Mouse (Mus musculus) limb, embryonic 12.5 days (tissue): ENCODE measurements around the gene Hoxb1. TPM values are rescaled to one million over a fixed set of nuclear protein-coding genes. Genes with fewer than 3 reads are reported as not detected.
A peak's percentile ranks its signal among the peaks of the same experiment; 100 is the strongest.

ENCODE experiments used
- ATAC-seq: fragments of 200-750 bp; cut with Nextera tagmentation; 2 replicates; pipeline ENCODE4 v1.8.0; 2017; ENCODE audit warnings: low read depth, moderate TSS enrichment; ENCODE audit not compliant: insufficient number of reproducible peaks, insufficient read depth, low FRiP score, low TSS enrichment
- H3K27ac ChIP-seq: fragments of 300-500 bp; sonication (generic); 2 replicates; pipeline ENCODE4 v1.5.1; 2016; ENCODE audit warnings: mild to moderate bottlenecking, moderate library complexity
- H3K27me3 ChIP-seq: fragments of 300-500 bp; sonication (generic); 2 replicates; pipeline ENCODE4 v1.6.1; 2016; ENCODE audit warnings: mild to moderate bottlenecking, moderate library complexity
- H3K36me3 ChIP-seq: fragments of 300-500 bp; sonication (generic); 2 replicates; pipeline ENCODE4 v1.6.1; 2016; ENCODE audit warnings: mild to moderate bottlenecking, moderate library complexity
- H3K4me1 ChIP-seq: fragments of 300-500 bp; sonication (generic); replicated peaks from 2 replicates; pipeline ENCODE4 v1.6.1; 2016
- H3K4me2 ChIP-seq: fragments of 300-500 bp; sonication (generic); 2 replicates; pipeline ENCODE4 v1.6.1; 2016; ENCODE audit warnings: mild to moderate bottlenecking, moderate library complexity
- H3K4me3 ChIP-seq: fragments of 300-500 bp; sonication (generic); replicated peaks from 2 replicates; pipeline ENCODE4 v1.5.1; 2016; ENCODE audit warnings: mild to moderate bottlenecking
- H3K9ac ChIP-seq: fragments of 300-500 bp; sonication (generic); replicated peaks from 2 replicates; pipeline ENCODE4 v1.6.1; 2016; ENCODE audit warnings: mild to moderate bottlenecking, moderate library complexity
- H3K9me3 ChIP-seq: fragments of 300-500 bp; sonication (generic); 2 replicates; pipeline ENCODE4 v1.6.1; 2016; ENCODE audit warnings: mild to moderate bottlenecking, moderate library complexity
- WGBS: fragments of 180-500 bp; shearing (Covaris S2); methylation state at CpG from one replicate; pipeline ENCODE4 v1.1.7; 2016; 5-methylcytosine and 5-hydroxymethylcytosine counted together
- polyA plus RNA-seq: library from polyadenylated mRNA; unstranded; fragments of >200 nt; fragmentation: Nextera tagmentation; extraction: Ambion mirVana; gene quantifications from 2 replicates; pipeline ENCODE4 v1.2.1, GENCODE M21; 2016

The Hoxb1 gene
- polyA plus RNA-seq, 1 experiment from 2014 or later = not detected

GRCm38 (mm10) chr11:96334002-96334364, 31.6 kb upstream of the Hoxb1 start:
- Histone ChIP-seq H3K4me2 (peak overlapping the region; percentile 26), H3K36me3 (no peaks in the 10 kb centered on the region), H3K27ac (peak overlapping the region; percentile 69; the same call in 1 of the 2 replicates), H3K27me3 (peaks cover 100% of the 10 kb centered on the region), H3K9ac (no peak overlapping the region), H3K4me3 (0 out of 2 replicates have a peak overlapping the region, but pooled peaks have one; percentile 38), H3K4me1 (peaks cover 12% of the 10 kb centered on the region), H3K9me3 (no peaks in the 10 kb centered on the region)
- 17% methylated on average over 2 of the region's 2 CpGs for WGBS
- no peak for ATAC-seq

DNA sequence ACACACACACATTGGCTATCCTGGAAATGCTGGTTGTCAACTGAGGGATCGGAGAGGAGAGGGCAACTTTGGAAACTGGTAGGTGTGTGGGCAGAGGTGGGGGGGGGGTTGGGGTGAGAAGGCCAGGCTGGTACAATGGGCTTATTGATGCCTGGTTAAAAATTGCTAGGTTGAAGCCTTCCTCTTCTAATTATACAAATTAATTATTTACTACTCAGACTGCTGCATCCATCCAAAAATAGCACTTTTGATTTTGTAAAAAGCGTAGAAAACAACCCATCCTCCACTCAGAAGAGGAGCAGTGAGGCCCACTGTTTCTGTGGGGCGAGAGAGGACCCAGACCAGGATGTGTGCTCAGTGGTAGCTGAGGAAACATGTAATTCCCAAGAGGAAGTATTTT, 30.6 kb upstream of the Hoxb1 start:
- ATAC-seq = no peak
- H3K27me3 ChIP-seq = peaks cover 100% of the 10 kb centered on the region
- no peak overlapping the region for H3K4me3 ChIP-seq
- no peak overlapping the region for H3K27ac ChIP-seq
- no peaks in the 10 kb centered on the region for H3K9me3 ChIP-seq
- no peak overlapping the region for H3K9ac ChIP-seq
- no peaks in the 10 kb centered on the region for H3K36me3 ChIP-seq
- H3K4me2 ChIP-seq = 0 out of 2 replicates have a peak overlapping the region, but pooled peaks have one; percentile 26
- H3K4me1 ChIP-seq = peaks cover 12% of the 10 kb centered on the region
- 50% methylated on average over 3 of the region's 3 CpGs for WGBS

DNA sequence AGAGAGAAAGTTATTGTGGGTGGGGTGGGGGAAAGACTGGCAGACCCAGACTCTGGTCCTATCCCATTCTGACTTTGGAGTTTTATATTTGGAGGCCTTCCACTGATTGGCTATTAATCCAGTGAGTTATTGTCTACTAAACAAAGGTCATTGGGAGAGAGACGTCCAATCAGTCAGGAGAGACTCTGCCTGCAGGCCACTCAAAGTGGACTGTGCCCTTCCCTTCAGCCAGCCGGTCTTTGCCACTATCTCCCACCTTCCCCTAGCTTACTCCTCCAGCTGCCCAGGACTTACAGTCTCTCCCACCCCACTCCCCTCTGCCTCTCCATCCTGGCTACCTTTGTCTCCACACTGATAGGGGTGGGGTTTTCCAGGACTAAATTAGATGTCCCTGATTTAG, 29.0 kb upstream of the Hoxb1 start:
- Histone ChIP-seq H3K4me1 (peaks cover 13% of the 10 kb centered on the region), H3K36me3 (no peaks in the 10 kb centered on the region), H3K27ac (no peak overlapping the region), H3K4me2 (no peak overlapping the region), H3K9me3 (no peaks in the 10 kb centered on the region), H3K9ac (no peak overlapping the region), H3K27me3 (peaks cover 100% of the 10 kb centered on the region), H3K4me3 (no peak overlapping the region)
- no peak for ATAC-seq
- WGBS = 12% methylated on average over 2 of the region's 2 CpGs

DNA sequence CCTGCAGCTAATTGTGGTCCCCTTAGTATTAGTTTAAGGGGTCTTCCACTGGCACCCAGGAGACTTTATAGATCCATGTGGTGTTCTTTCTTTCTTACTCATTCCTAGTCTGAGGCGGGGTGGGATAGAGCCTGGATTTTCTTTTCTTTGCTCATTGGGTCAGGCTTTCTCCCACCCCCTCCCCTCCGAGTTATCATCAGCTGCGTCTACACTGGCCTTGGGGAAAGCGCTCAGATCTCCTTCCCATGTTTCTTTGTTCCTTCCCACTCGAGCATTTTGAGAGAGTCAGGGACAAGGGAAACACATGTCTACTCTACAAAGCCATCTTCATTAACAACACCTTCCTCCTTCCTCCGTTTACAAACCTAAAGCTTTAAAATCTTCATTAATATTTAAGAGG, 28.5 kb upstream of the Hoxb1 start:
- Histone ChIP-seq H3K4me1 (peaks cover 17% of the 10 kb centered on the region), H3K27me3 (peaks cover 100% of the 10 kb centered on the region), H3K4me2 (no peak overlapping the region), H3K27ac (no peak overlapping the region), H3K4me3 (no peak overlapping the region), H3K36me3 (no peaks in the 10 kb centered on the region), H3K9me3 (no peaks in the 10 kb centered on the region), H3K9ac (no peak overlapping the region)
- WGBS = 19% methylated on average over 6 of the region's 6 CpGs
- ATAC-seq = no peak

GRCm38 (mm10) chr11:96338957-96339855, 26.3 kb upstream of the Hoxb1 start:
- Histone ChIP-seq H3K9me3 (no peaks in the 10 kb centered on the region), H3K4me3 (no peak overlapping the region), H3K27ac (no peak overlapping the region), H3K4me2 (no peak overlapping the region), H3K4me1 (peaks cover 10% of the 10 kb centered on the region), H3K27me3 (peaks cover 100% of the 10 kb centered on the region), H3K36me3 (no peaks in the 10 kb centered on the region), H3K9ac (no peak overlapping the region)
- no peak for ATAC-seq
- WGBS = 29% methylated on average over 7 of the region's 7 CpGs

DNA sequence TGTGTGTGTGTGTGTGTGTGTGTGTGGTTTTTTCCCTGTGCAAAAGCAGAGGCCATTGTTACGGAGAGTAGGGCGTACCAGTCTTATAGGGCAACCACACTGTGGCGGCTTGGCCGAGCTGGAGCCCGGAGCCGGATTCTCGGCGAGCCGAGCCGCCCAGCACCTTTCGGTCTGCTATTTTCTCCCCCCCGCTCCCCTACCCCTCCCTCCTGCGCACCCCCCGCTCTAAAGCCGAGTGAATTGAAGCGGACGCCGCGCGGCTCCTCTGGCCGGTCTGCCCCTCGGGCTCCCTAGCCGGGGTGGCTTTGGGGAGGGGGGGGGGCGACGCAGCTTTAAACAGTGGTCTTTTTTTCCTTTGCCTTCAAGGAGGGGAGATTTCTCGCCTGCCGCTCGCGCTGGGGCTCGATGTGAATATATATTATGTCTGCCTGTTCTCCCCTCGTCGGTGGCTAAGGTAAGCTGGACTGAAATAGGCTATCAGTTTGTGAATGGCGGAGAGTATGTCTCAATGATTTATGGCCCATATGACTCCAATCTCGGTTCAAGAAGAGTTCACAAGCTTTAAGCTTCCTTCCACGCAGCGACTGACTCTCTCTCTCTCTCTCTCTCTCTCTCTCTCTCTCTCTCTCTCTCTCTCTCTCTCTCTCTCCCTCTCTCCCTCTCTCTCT, 24.7 kb upstream of the Hoxb1 start:
- H3K9ac ChIP-seq = peak overlapping the region; percentile 37; the same call in 1 of the 2 replicates
- H3K27me3 ChIP-seq = peaks cover 100% of the 10 kb centered on the region
- peaks cover 20% of the 10 kb centered on the region for H3K4me1 ChIP-seq
- peak overlapping the region; percentile 52 for H3K4me2 ChIP-seq
- under 1% methylated on average over 25 of the region's 36 CpGs for WGBS
- H3K4me3 ChIP-seq = peak overlapping the region; percentile 28
- peak overlapping the region; percentile 50; the same call in 1 of the 2 replicates for H3K27ac ChIP-seq
- no peaks in the 10 kb centered on the region for H3K9me3 ChIP-seq
- no peaks in the 10 kb centered on the region for H3K36me3 ChIP-seq
- ATAC-seq = no peak

- Histone ChIP-seq H3K4me2 (peak overlapping the region; percentile 52), H3K27me3 (peaks cover 100% of the 10 kb centered on the region), H3K27ac (no peak overlapping the region), H3K36me3 (no peaks in the 10 kb centered on the region), H3K9ac (peak overlapping the region; percentile 38), H3K4me1 (peaks cover 22% of the 10 kb centered on the region), H3K4me3 (peak overlapping the region; percentile 26), H3K9me3 (no peaks in the 10 kb centered on the region)
- WGBS = 1% methylated on average over 40 of the region's 40 CpGs
- no peak for ATAC-seq
These were observed 23.6 kb upstream of the Hoxb1 start for GRCm38 (mm10) chr11:96341701-96342575.

GRCm38 (mm10) chr11:96342576-96342930, 23.0 kb upstream of the Hoxb1 start:
- peaks cover 98% of the 10 kb centered on the region for H3K27me3 ChIP-seq
- no peak overlapping the region for H3K4me2 ChIP-seq
- no peaks in the 10 kb centered on the region for H3K9me3 ChIP-seq
- H3K4me3 ChIP-seq = no peak overlapping the region
- H3K36me3 ChIP-seq = no peaks in the 10 kb centered on the region
- no peak overlapping the region for H3K9ac ChIP-seq
- H3K4me1 ChIP-seq = peaks cover 22% of the 10 kb centered on the region
- WGBS = 6% methylated on average over 4 of the region's 4 CpGs
- no peak for ATAC-seq
- no peak overlapping the region for H3K27ac ChIP-seq

DNA sequence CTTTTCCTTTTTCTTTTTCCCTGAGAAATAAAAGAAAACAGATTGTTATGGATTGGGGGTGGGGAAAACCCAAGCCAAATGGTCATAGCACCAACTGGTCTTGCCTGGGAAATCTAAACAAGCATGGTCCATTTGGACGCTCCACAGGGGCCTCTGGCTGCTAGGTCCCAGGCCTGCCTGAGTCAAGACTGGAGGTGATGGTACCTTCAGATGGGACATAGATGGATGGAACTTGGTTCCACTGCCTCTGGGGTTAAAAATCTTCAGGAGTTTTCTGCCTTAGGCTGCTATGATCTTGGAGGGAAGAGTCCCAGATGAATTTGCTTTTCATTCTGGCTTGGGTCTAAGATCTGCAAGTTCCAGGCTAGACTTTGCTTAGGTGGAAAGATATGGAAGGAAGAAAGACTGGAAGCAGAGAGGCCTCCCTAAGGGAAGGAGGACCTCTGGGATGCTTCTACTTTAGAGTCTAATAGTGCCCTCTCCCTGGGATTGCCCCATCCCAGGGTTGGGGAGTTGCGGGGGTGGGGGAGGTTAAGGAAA, 22.3 kb upstream of the Hoxb1 start:
- WGBS = 25% methylated on average over 2 of the region's 2 CpGs
- peaks cover 97% of the 10 kb centered on the region for H3K27me3 ChIP-seq
- no peak overlapping the region for H3K4me2 ChIP-seq
- peaks cover 22% of the 10 kb centered on the region for H3K4me1 ChIP-seq
- H3K36me3 ChIP-seq = no peaks in the 10 kb centered on the region
- H3K9ac ChIP-seq = no peak overlapping the region
- H3K9me3 ChIP-seq = no peaks in the 10 kb centered on the region
- H3K27ac ChIP-seq = no peak overlapping the region
- no peak overlapping the region for H3K4me3 ChIP-seq
- ATAC-seq = no peak

GRCm38 (mm10) chr11:96344061-96344877, 21.3 kb upstream of the Hoxb1 start:
- H3K36me3 ChIP-seq = no peaks in the 10 kb centered on the region
- peaks cover 97% of the 10 kb centered on the region for H3K27me3 ChIP-seq
- no peak overlapping the region for H3K9ac ChIP-seq
- peak overlapping the region; percentile 8 for H3K4me2 ChIP-seq
- H3K27ac ChIP-seq = 0 out of 2 replicates have a peak overlapping the region, but pooled peaks have one; percentile 23
- ATAC-seq = no peak
- no peaks in the 10 kb centered on the region for H3K9me3 ChIP-seq
- WGBS = 5% methylated on average over 39 of the region's 40 CpGs
- H3K4me1 ChIP-seq = peaks cover 22% of the 10 kb centered on the region
- peak overlapping the region; percentile 12; the same call in 1 of the 2 replicates for H3K4me3 ChIP-seq
